Mouse (Mus musculus) hindbrain, embryonic 16.5 days (tissue): Measurements from ENCODE around the gene Rab3ip. TPM values are rescaled to one million over a fixed set of nuclear protein-coding genes. Genes with fewer than 3 reads are reported as not detected.
A peak's percentile ranks its signal among the peaks of the same experiment; 100 is the strongest.

Source experiments
- ATAC-seq: fragments of 200-750 bp; cut with Nextera tagmentation; 2 replicates; pipeline ENCODE4 v1.8.0; 2017; ENCODE audit warnings: moderate TSS enrichment, moderate library complexity
- H3K27ac ChIP-seq: fragments of 300-500 bp; sonication (generic); 2 replicates; pipeline ENCODE4 v1.5.1; 2014; ENCODE audit warnings: low read depth, mild to moderate bottlenecking, control low read depth, low read length, moderate library complexity
- H3K27me3 ChIP-seq: fragments of 300-500 bp; sonication (generic); replicated peaks from 2 replicates; pipeline ENCODE4 v1.6.1; 2014; ENCODE audit warnings: low read length; ENCODE audit not compliant: control insufficient read depth, insufficient read depth
- H3K36me3 ChIP-seq: fragments of 300-500 bp; sonication (generic); 2 replicates; pipeline ENCODE4 v1.6.1; 2014; ENCODE audit warnings: mild to moderate bottlenecking, low read length, moderate library complexity, mixed read lengths; ENCODE audit not compliant: control insufficient read depth, insufficient read depth
- H3K4me1 ChIP-seq: fragments of 300-500 bp; sonication (generic); 2 replicates; pipeline ENCODE4 v1.6.1; 2014; ENCODE audit warnings: low read depth, low read length; ENCODE audit not compliant: control insufficient read depth, insufficient read depth
- H3K4me2 ChIP-seq: fragments of 300-500 bp; sonication (generic); 2 replicates; pipeline ENCODE4 v1.6.1; 2014; ENCODE audit warnings: mild to moderate bottlenecking, low read length, control low read depth, moderate library complexity
- H3K4me3 ChIP-seq: fragments of 300-500 bp; sonication (generic); 2 replicates; pipeline ENCODE4 v1.5.1; 2014; ENCODE audit warnings: mild to moderate bottlenecking, low read length, control low read depth, moderate library complexity
- H3K9ac ChIP-seq: fragments of 300-500 bp; sonication (generic); 2 replicates; pipeline ENCODE4 v1.6.1; 2014; ENCODE audit warnings: low read depth, mild to moderate bottlenecking, control low read depth, low read length, moderate library complexity
- H3K9me3 ChIP-seq: fragments of 300-500 bp; sonication (generic); 2 replicates; pipeline ENCODE4 v1.6.1; 2014; ENCODE audit warnings: mild to moderate bottlenecking, low read length, moderate library complexity; ENCODE audit not compliant: control insufficient read depth
- WGBS: fragments of 180-500 bp; shearing (Covaris S2); extraction: QIAGEN DNeasy Blood & Tissue Kit; methylation state at CpG from one replicate; pipeline ENCODE4 v1.1.7; 2014; 5-methylcytosine and 5-hydroxymethylcytosine counted together
- polyA plus RNA-seq: library from polyadenylated mRNA; unstranded; fragments of >200 nt; fragmentation: Nextera tagmentation; extraction: Ambion mirVana; gene quantifications from 2 replicates; pipeline ENCODE4 v1.2.1, GENCODE M21; 2015

Rab3ip gene
- polyA plus RNA-seq, 1 experiment from 2014 or later: 46.6 TPM

- H3K27ac ChIP-seq: peak overlapping the region; percentile 44; the same call in 1 of the 2 replicates
- H3K4me3 ChIP-seq: no peak overlapping the region
- peak; percentile 88 for ATAC-seq
- no peaks in the 10 kb centered on the region for H3K4me1 ChIP-seq
- H3K9ac ChIP-seq: no peak overlapping the region
- H3K27me3 ChIP-seq: no peaks in the 10 kb centered on the region
- H3K4me2 ChIP-seq: no peak overlapping the region; the same call in 1 of the 2 replicates
- H3K36me3 ChIP-seq: no peaks in the 10 kb centered on the region
- WGBS: 70% methylated on average over 12 of the region's 12 CpGs
- no peaks in the 10 kb centered on the region for H3K9me3 ChIP-seq
These were observed 79.1 kb downstream of the Rab3ip start for GRCm38 (mm10) chr10:116871329-116872015.

- Histone ChIP-seq H3K9ac (no peak overlapping the region), H3K4me2 (no peak overlapping the region), H3K36me3 (no peaks in the 10 kb centered on the region), H3K27ac (no peak overlapping the region), H3K4me1 (no peaks in the 10 kb centered on the region), H3K9me3 (no peaks in the 10 kb centered on the region), H3K4me3 (no peak overlapping the region), H3K27me3 (no peaks in the 10 kb centered on the region)
- WGBS: 83% methylated on average over 6 of the region's 6 CpGs
- peak; percentile 7; the same call in 1 of the 2 replicates for ATAC-seq
These were observed 79.8 kb downstream of the Rab3ip start for GRCm38 (mm10) chr10:116870819-116871218.

Other genes starting within 250 kb of the Rab3ip start
- gene Myrfl, start 53.9 kb downstream of the Rab3ip start, polyA plus RNA-seq: 0.11 and 0.15 TPM in 2 replicates
- gene Gm10271, start 21.8 kb upstream of the Rab3ip start, polyA plus RNA-seq: not detected in 2 replicates
- 0.15 and 0.16 TPM in 2 replicates for gene Best3, start 35.5 kb upstream of the Rab3ip start, polyA plus RNA-seq
- gene Lrrc10, start 94.6 kb upstream of the Rab3ip start, polyA plus RNA-seq: not detected in 2 replicates
- gene Cct2, start 113.0 kb upstream of the Rab3ip start, polyA plus RNA-seq: 244 and 245 TPM in 2 replicates
- gene Frs2, start 197.8 kb upstream of the Rab3ip start, polyA plus RNA-seq: 16.5 and 22.1 TPM in 2 replicates